Mouse (Mus musculus) liver, postnatal 0 days (tissue): Measurements from ENCODE around the gene Gm42688. TPM values are rescaled to one million over a fixed set of nuclear protein-coding genes. Genes with fewer than 3 reads are reported as not detected.

ENCODE experiments used
- ATAC-seq: fragments of 200-750 bp; cut with Nextera tagmentation; 2 replicates; pipeline ENCODE4 v1.8.0; 2017; ENCODE audit warnings: mild to moderate bottlenecking, moderate library complexity
- DNase-seq: peaks from one replicate; pipeline ENCODE4 v3.0.0-alpha.2; 2016
- H3K27ac ChIP-seq: fragments of 300-500 bp; sonication (generic); 2 replicates; pipeline ENCODE4 v1.5.1; 2014; ENCODE audit warnings: antibody characterized with exemption, moderate library complexity, mild to moderate bottlenecking, low read depth
- H3K27me3 ChIP-seq: fragments of 300-500 bp; sonication (generic); 2 replicates; pipeline ENCODE4 v1.6.1; 2014; ENCODE audit warnings: low read length, control low read depth, mixed read lengths; ENCODE audit not compliant: insufficient read depth
- H3K36me3 ChIP-seq: fragments of 300-500 bp; sonication (generic); replicated peaks from 2 replicates; pipeline ENCODE4 v1.6.1; 2014; ENCODE audit warnings: mild to moderate bottlenecking, control low read depth, low read length, moderate library complexity, mixed read lengths; ENCODE audit not compliant: insufficient read depth
- H3K4me1 ChIP-seq: fragments of 300-500 bp; sonication (generic); 2 replicates; pipeline ENCODE4 v1.6.1; 2014; ENCODE audit warnings: antibody characterized with exemption, mild to moderate bottlenecking, control low read depth; ENCODE audit not compliant: insufficient read depth
- H3K4me2 ChIP-seq: fragments of 300-500 bp; sonication (generic); 2 replicates; pipeline ENCODE4 v1.6.1; 2014; ENCODE audit warnings: low read depth, mild to moderate bottlenecking, low read length, moderate library complexity, mixed read lengths
- H3K4me3 ChIP-seq: fragments of 300-500 bp; sonication (generic); 2 replicates; pipeline ENCODE4 v1.5.1; 2014; ENCODE audit warnings: low read depth, low read length
- H3K9ac ChIP-seq: fragments of 300-500 bp; sonication (generic); replicated peaks from 2 replicates; pipeline ENCODE4 v1.6.1; 2014; ENCODE audit warnings: mild to moderate bottlenecking, moderate library complexity
- H3K9me3 ChIP-seq: fragments of 300-500 bp; sonication (generic); 2 replicates; pipeline ENCODE4 v1.6.1; 2016; ENCODE audit warnings: mild to moderate bottlenecking, control low read depth, low read length, mixed read lengths
- CTCF ChIP-seq: sonication (generic); IDR thresholded peaks from 2 replicates; pipeline ENCODE4 v1.5.1; 2016; ENCODE audit warnings: antibody characterized with exemption, low read depth
- EP300 ChIP-seq: IDR thresholded peaks from 2 replicates; pipeline ENCODE4 v1.6.1; 2016; ENCODE audit warnings: antibody characterized with exemption, low read depth, mild to moderate bottlenecking
- WGBS: fragments of 180-500 bp; shearing (Covaris S2); extraction: QIAGEN DNeasy Blood & Tissue Kit; methylation state at CpG from one replicate; pipeline ENCODE4 v1.1.7; 2014; ENCODE audit not compliant: insufficient replicate concordance; 5-methylcytosine and 5-hydroxymethylcytosine counted together
- polyA plus RNA-seq: library from polyadenylated mRNA; unstranded; fragments of >200 nt; fragmentation: Nextera tagmentation; extraction: Ambion mirVana; gene quantifications from 2 replicates; pipeline ENCODE4 v1.2.1, GENCODE M21; 2015

Gene Gm42688
- polyA plus RNA-seq, 1 experiment from 2014 or later = 0.92 TPM

GRCm38 (mm10) chr6:83131469-83132034, 30.1 kb downstream of the Gm42688 start:
- H3K27me3 ChIP-seq = no peaks in the 10 kb centered on the region
- peak; percentile 49 for DNase-seq
- H3K4me3 ChIP-seq = no peak overlapping the region
- WGBS = 36% methylated on average over 6 of the region's 6 CpGs
- peaks cover 26% of the 10 kb centered on the region for H3K4me1 ChIP-seq
- peak overlapping the region; percentile 30; the same call in 1 of the 2 replicates for H3K4me2 ChIP-seq
- TF ChIP-seq CTCF (no peak), EP300 (peak; percentile 46; the same call in 1 of the 2 replicates)
- no peaks in the 10 kb centered on the region for H3K9me3 ChIP-seq
- peak; percentile 90 for ATAC-seq
- peak overlapping the region; percentile 88 for H3K27ac ChIP-seq
- H3K36me3 ChIP-seq = no peaks in the 10 kb centered on the region
- H3K9ac ChIP-seq = peak overlapping the region; percentile 3

DNA sequence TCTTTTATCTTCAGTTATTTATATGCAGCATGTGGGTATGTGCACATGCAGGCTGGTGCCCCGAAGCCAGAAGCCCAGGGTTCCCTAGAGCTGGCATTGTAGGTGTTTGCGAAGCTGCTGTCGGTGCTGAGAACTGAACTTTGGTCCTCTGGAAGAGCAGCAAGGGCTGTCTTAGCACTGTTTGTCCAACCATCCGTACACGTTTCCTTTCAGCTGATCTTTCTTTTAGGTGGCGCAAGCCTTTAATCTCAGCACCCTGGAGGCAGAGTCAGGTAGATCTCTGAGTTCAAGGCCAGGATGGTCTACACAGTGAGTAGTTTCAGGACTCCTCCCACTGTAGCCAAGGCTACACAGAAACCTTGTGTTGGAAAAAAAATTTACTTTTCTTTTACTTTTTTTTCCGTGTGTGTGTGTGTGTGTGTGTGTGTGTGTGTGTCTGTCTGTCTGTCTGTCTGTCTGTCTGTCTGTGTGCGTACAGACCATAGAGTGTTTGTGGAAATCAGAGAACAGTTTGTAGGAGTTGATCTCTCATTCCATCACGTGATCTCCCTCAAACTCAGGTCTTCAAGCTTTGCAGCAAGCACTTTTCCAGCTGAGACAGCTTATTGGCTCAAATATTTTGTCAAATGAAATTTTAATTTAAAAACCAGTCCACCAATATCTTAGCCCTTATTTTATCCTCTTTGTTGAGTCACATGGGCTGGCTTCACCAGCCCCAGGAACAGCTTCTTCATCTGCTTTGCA, 30.9 kb downstream of the Gm42688 start:
- Histone ChIP-seq H3K27me3 (no peaks in the 10 kb centered on the region), H3K27ac (peak overlapping the region; percentile 88), H3K9me3 (no peaks in the 10 kb centered on the region), H3K4me3 (no peak overlapping the region), H3K4me2 (peak overlapping the region; percentile 30; the same call in 1 of the 2 replicates), H3K36me3 (no peaks in the 10 kb centered on the region), H3K9ac (no peak overlapping the region), H3K4me1 (peaks cover 28% of the 10 kb centered on the region)
- ATAC-seq = peak; percentile 48
- no peak for TF ChIP-seq CTCF
- no peak for TF ChIP-seq EP300
- DNase-seq = peak; percentile 11
- 51% methylated on average over 9 of the region's 9 CpGs for WGBS

DNA sequence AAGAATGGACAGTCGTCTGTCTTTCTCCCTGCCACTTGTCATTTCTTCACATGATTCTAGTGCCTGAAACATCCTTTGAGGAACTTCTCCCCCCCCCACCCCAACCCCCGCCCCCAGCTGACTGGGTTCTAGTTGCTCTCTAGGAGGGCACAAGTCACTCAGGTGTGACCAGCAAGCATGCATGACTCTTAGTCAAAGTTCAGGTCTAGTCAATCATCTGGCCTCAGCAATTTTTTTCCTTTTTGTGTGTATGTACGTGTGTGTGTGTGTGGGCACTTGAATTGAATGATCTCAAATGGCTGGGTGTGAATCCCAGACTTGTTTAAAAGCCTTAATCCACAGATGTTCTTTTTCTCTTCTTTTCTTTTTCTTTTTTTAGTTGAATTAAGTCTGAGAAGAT, 32.8 kb downstream of the Gm42688 start:
- Histone ChIP-seq H3K9me3 (no peaks in the 10 kb centered on the region), H3K4me3 (no peak overlapping the region), H3K4me1 (peaks cover 44% of the 10 kb centered on the region), H3K4me2 (no peak overlapping the region), H3K27me3 (no peaks in the 10 kb centered on the region), H3K9ac (no peak overlapping the region), H3K36me3 (no peaks in the 10 kb centered on the region), H3K27ac (no peak overlapping the region)
- ATAC-seq (no peak), DNase-seq (peak; percentile 10)
- no peak for TF ChIP-seq EP300
- TF ChIP-seq CTCF = no peak
- WGBS = 55% methylated on average over 3 of the region's 3 CpGs

DNA sequence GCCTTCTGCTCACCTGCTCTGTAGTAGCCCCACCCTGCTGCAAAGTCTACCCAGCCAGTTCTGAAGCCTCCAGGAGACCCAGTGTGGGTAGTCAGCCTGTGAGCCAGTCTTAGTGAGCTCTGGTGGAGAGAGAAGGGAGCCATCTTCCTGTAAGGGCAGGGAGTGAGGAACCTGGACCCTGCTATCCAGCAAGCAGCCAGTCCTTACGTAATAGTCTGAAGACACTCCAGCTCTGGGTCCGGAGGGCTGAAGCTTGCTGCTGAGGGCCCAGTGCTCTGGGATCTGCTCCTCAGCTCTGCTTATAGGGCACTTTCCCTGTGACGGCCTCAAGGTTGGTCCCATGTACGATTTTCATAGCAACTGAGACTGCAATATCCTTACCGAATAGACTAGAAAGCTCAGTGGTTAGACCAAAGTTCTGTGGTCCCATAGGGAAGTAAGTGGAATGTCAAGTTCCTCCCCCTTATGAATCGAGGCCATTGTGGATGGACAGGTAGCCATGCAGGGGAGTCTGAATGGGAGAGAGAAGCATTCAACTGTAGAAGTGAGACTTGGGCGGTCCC, 33.6 kb downstream of the Gm42688 start, which contains the start of gene Rtkn:
Gene Rtkn (plus strand): TSS at position 513 of the 563 bp plus-strand sequence.
- H3K27me3 ChIP-seq = no peaks in the 10 kb centered on the region
- H3K9ac ChIP-seq = peak within 1 kb of the TSS; percentile 75
- peak within 1 kb of the TSS; percentile 86; the same call in 1 of the 2 replicates for H3K27ac ChIP-seq

DNA sequence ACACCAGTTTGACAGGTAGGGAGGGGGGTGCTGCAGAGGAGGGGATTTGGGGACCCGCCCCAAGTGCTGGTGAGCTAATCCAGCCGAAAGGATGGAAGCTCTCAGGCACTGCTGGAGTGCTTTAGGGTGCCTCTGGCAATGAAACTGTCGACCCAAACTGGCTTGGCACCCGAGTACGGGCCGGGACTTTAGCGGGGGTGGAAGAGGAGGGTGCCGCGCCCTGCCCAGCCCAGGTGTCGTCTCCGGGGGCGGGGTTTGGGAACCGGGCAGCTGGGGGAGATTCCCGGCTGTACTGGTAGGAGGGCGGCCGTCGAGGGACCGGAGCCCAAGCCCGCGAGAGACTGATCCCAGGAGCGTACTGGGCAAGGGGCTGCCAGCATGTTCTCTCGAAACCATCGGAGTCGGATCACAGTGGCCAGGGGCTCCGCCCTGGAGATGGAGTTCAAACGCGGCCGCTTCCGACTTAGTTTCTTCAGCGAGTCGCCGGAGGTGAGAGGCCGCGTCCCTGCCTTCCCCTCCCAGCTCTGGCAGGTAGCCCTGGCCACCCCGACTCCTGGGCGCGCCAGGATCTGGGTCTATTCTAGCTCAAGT, 34.2 kb downstream of the Gm42688 start:
- ATAC-seq = no peak
- H3K4me2 ChIP-seq = peak overlapping the region; percentile 87
- no peak for TF ChIP-seq EP300
- no peak for TF ChIP-seq CTCF
- peaks cover 42% of the 10 kb centered on the region for H3K4me1 ChIP-seq
- 19% methylated on average over 34 of the region's 37 CpGs for WGBS
- no peaks in the 10 kb centered on the region for H3K36me3 ChIP-seq
- peak overlapping the region; percentile 56 for H3K4me3 ChIP-seq
- peak overlapping the region; percentile 86; the same call in 1 of the 2 replicates for H3K27ac ChIP-seq
- no peaks in the 10 kb centered on the region for H3K9me3 ChIP-seq
- no peaks in the 10 kb centered on the region for H3K27me3 ChIP-seq
- peak overlapping the region; percentile 75 for H3K9ac ChIP-seq
- peak; percentile 52 for DNase-seq

More for the DNA sequence above, 33.6 kb downstream of the Gm42688 start, which contains the start of gene Rtkn:
- Histone ChIP-seq H3K36me3 (no peaks in the 10 kb centered on the region), H3K4me1 (peaks cover 44% of the 10 kb centered on the region), H3K4me3 (peak within 1 kb of the TSS; percentile 56), H3K4me2 (peak within 1 kb of the TSS; percentile 87), H3K9me3 (no peaks in the 10 kb centered on the region)
- ATAC-seq (no peak), DNase-seq (peak; percentile 14)
- TF ChIP-seq EP300 (no peak), CTCF (no peak)
- WGBS = 57% methylated on average over 7 of the region's 7 CpGs
